Mouse (Mus musculus) embryo, embryonic 11.5 days (tissue): ENCODE measurements around the gene Apoc3.

Experiments
- DNase-seq: peaks from one replicate; pipeline ENCODE4 v3.0.0-alpha.2; 2012; ENCODE audit warnings: low read depth, low spot score

Apoc3 gene

DNA sequence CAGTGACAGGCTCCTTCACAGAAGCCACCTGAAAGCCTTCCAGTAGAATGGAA, at the start of gene Apoc3:
Gene Apoc3, minus strand, starts transcription at position 41 of the 53 bp plus-strand sequence.
- DNase-seq, result no peak

GRCm38 (mm10) chr9:46282631-46283436, 47.4 kb upstream of the Apoc3 start, which contains the start of gene Bud13:
Gene Bud13 (plus strand): TSS chr9:46283008.
- peak; percentile 86 for DNase-seq

DNA sequence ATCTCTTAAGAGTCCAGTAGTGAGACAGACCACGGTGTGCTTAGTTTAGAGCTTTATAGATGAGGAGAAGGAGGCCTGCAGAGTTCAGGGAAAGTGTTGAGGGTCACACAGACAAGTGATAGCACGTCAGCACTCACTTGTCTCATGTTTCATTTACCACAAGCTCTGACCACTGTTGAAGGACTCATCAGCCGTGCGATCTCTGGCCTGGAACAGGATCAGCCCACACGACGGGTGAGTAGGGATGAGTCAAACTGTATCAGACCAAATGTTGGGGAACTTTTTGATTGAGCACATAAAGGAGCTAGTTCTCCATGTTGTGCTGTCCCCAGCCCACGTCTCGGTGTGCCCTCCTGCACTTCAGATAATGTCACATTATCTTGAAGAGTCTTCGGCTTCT, 39.1 kb upstream of the Apoc3 start:
- no peak for DNase-seq

- peak; percentile 81 for DNase-seq
Measured at GRCm38 (mm10) chr9:46272677-46273454, 37.4 kb upstream of the Apoc3 start, which contains the start of gene Zpr1. Gene Zpr1 (plus strand): TSS chr9:46273064.

- DNase-seq, result no peak
Measured at GRCm38 (mm10) chr9:46272070-46272469, 36.6 kb upstream of the Apoc3 start.

GRCm38 (mm10) chr9:46270782-46271181, 35.3 kb upstream of the Apoc3 start:
- DNase-seq, result no peak

DNA sequence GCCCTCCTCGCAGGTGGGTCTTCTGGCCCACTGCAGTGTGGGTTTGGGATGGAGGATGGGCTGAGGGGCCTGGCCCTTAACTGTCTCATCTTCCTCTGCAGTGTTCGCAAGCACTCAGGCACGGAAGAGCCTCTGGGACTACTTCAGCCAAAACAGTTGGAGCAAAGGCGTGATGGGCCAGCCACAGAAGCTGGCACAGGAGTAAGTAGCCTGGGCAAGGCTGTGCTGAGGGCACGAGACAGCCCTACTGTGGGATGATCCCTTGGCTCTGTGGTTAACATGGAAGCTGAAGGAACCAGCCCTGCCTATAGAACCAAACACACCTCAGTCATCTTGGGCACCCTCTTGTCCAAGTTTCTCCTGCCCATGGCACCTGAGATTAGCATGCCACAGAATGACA, 33.7 kb upstream of the Apoc3 start:
- DNase-seq, result no peak

DNA sequence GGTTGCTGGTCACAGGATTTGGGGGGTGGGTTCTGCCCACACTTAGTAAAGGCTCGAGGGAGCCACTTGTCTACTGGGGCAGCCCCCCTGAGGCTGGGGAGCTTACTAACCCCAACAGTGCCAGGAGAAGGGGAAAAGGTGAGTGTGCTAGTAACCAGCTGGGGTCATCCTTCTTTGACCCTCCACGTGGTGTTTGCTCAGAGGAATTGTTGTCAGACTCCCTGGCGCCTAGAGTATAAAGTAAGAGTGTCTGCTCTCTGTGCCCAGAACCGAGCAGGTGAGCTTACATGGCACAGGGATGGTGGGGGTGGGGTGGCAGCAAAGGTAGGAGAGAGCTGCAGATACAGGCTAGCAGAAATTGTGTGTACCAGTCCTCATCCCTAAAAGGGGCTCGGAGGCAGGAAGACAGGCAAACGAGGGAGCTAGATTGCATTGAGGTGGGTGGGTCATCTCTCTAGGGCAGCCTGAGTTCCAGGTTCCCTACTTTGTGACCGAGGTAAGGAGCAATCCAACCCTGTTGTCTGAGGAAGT, 33.0 kb upstream of the Apoc3 start, which contains the start of gene Apoa5:
Gene Apoa5, plus strand, starts transcription at position 291 of the 531 bp plus-strand sequence.
- no peak for DNase-seq

- no peak for DNase-seq
Measured at GRCm38 (mm10) chr9:46261131-46261530, 25.7 kb upstream of the Apoc3 start.

DNA sequence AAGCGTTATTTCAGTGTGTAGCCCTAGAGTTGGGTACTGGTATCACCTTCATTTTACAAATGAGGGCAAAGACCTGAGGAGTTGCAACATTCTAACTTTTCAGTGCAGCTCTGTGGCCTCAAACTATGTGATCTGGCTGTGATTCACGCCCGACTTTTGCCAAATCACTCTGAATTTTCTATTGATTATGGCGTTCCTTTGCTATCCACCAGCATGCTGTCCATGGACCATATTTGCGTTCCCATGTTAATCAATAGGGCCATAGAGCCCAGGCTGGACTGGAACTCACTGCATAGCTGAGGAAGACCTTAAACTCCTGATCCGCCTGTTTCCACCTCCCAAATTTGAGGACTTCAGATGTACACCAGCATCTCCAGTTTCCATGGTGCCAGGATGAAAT, 23.7 kb upstream of the Apoc3 start:
- no peak for DNase-seq

DNA sequence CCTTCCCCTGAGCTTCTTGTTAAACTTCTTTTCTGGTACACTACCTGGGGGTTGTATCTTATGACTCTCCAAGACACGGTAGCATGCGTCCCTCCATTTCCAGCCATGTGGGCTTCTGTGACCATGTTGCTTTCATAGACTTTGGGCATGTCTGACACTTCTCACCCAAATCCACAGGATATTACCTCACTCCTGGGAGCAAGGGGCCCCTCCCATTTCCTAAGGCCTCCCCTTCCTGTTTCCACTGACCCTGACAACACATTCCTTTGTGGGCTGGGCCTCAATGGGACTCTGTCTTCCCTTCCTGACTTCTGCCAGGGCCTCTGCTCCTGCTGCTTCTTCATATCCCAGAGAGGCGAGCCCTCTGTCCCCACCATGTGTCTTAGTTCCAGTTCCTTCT, 22.1 kb upstream of the Apoc3 start:
- DNase-seq, result no peak

DNA sequence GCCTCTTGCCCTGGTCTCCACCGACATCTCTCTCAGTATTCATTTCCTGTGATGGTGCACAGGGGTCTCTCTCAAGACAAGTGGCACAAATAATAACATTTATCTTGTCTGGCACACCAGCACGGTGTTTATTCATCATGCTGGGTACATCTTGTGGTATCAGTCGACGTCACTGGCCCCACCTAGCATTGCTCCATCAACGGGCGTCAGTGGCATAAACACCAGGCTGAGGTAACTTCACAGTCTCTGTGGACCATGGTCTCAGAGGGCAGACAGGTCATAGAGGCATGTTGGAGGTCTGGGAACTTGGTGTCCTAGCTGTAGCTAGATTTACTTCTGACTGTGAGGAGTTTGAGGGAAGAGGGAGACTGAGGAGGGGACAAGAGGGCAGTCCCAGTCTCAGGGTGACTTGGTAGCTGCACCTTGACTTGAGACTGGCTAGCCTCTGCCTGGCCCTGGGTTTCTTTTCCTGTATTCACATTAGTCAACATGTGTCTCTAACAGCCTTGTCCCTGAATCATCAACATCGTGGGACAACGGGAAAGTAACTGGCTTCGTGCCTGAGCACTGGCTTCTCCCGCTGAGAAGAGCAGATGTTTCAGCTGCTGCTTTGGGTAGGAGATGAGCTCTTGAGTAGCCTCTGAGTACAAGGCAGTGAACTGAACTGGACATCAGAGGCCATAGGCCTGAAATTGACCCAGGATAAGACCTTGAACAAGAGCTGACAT, 21.4 kb upstream of the Apoc3 start:
- no peak for DNase-seq

- DNase-seq, result no peak
Measured at GRCm38 (mm10) chr9:46256177-46256576, 20.7 kb upstream of the Apoc3 start.

- peak; percentile 79 for DNase-seq
Measured at GRCm38 (mm10) chr9:46246752-46247324, 11.4 kb upstream of the Apoc3 start.

GRCm38 (mm10) chr9:46243584-46243983, 8.1 kb upstream of the Apoc3 start:
- no peak for DNase-seq

DNA sequence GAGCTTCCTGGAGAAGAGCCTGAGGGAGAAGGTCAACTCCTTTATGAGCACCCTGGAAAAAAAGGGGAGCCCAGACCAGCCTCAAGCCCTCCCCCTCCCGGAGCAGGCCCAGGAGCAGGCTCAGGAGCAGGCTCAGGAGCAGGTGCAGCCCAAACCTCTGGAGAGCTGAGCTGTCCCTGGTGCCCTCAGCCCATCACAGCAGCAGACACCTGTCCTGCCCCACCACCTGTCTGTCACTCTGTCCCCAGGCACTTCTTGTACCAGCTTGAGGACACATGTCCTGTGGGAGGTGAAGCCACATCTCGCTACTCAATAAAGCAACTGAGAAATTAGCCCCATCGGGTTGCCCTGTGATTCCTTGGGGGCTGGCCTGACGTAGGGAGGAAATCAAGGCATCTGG, 7.7 kb upstream of the Apoc3 start:
- no peak for DNase-seq

- no peak for DNase-seq
Measured at GRCm38 (mm10) chr9:46241818-46242217, 6.4 kb upstream of the Apoc3 start.

DNA sequence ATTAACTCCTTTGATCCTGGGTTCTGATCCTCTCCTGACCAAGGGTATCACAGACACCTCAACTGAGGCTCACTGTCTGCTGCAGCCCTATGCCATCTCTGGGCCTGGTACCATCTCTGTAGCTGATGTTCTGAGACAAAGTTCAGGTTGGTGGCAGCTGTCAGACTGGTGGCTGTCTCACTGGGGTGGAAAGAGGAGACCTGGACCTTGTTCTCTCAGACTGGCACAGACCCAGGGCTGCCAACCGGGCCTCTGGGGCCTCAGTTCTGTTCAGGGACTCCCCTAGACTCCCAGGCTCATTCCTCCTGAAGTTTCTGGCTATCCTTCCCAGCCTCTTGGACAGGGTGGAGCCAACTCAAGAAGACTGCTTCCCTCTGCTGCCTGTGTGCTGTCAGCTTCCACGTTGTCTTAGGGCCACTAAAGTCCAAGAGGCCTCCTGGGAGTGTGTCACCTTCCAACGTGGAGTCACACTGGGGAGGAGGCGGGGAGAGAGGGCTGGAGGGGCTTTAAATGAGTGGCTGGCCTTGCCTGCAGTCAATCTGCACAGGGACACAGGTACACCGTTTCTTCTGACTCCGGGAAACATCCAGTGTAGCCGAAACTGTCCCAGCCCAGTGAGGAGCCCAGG, 5.2 kb upstream of the Apoc3 start, which contains the start of gene Apoa4:
Gene Apoa4, plus strand, starts transcription at position 171 of the 628 bp plus-strand sequence.
- no peak for DNase-seq

GRCm38 (mm10) chr9:46238850-46239249, 3.4 kb upstream of the Apoc3 start:
- no peak for DNase-seq

DNA sequence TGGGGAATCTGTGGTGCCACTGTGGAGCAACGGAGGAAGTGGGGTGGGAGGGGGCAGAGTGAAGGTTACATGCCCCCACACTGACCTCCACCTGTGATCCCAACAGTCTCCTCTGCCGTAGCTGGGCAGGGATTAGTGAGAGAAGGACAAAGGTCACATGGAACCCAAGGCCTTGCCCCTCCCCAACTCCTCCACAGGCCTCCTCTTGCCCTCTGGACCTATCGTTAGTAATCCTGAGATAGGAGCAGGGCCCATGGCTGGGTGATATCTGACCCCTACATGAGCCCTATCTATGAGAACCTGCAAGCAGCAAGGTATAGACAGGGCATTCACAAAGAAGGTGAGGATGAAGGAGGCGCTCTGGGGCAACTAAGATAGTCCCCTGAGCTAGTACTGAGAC, 213 bp upstream of the Apoc3 start:
- no peak for DNase-seq

DNA sequence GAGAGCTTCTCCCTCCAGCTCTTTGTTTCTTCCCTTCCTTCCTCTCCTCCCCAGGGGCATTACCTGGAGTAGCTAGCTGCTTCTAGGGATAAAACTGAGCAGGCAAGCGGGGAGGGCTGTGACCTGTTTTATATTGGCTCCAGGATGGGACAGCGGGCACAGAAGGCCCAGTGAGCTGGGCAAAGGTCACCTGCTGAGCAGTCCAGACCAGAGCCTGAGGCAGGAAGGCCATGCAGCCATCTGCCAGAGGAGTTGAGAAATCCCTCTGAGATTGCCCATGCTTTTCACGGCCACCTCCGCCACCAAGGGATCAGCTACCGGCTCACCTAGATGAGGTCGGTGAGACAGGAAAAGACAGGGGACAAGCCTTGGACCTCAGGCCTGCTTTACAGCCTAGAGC, 240 bp downstream of the Apoc3 start:
- DNase-seq, result no peak
